Mouse (Mus musculus): ENCODE measurements around the gene Cers5.
"Not testable (repeated sequence)": the region's sequence is repeated elsewhere in the genome, so short reads cannot be mapped to it uniquely, and the experiment has no call there.

Cers5 gene

GRCm38 (mm10) chr15:99772881-99772924 lies at the start of gene Cers5:
Cers5 (minus strand) TSS chr15:99772885.
- not testable (repeated sequence) for DNase-seq

- no peak for DNase-seq
These were observed 47.1 kb upstream of the Cers5 start for GRCm38 (mm10) chr15:99819621-99820279.

GRCm38 (mm10) chr15:99819109-99819440 lies 46.4 kb upstream of the Cers5 start:
- DNase-seq, result no peak

GRCm38 (mm10) chr15:99818321-99819108 lies 45.8 kb upstream of the Cers5 start:
- DNase-seq, result no peak

GRCm38 (mm10) chr15:99817343-99818235 lies 44.9 kb upstream of the Cers5 start:
- DNase-seq, result no peak

GRCm38 (mm10) chr15:99815999-99816398 lies 43.3 kb upstream of the Cers5 start:
- peak in 1 of 2 experiments; percentile 10 for DNase-seq

- no peak for DNase-seq
These were observed 42.0 kb upstream of the Cers5 start for GRCm38 (mm10) chr15:99814554-99815260.

GRCm38 (mm10) chr15:99813639-99814038 lies 41.0 kb upstream of the Cers5 start:
- DNase-seq, result no peak

GRCm38 (mm10) chr15:99812097-99812496 lies 39.4 kb upstream of the Cers5 start:
- DNase-seq, result no peak

- no peak for DNase-seq
These were observed 35.4 kb upstream of the Cers5 start for GRCm38 (mm10) chr15:99807776-99808735.

GRCm38 (mm10) chr15:99806171-99806570 lies 33.5 kb upstream of the Cers5 start:
- DNase-seq, result no peak

- peak; percentile 7 for DNase-seq
These were observed 33.0 kb upstream of the Cers5 start for GRCm38 (mm10) chr15:99805673-99806072.

GRCm38 (mm10) chr15:99803186-99803644 lies 30.5 kb upstream of the Cers5 start:
- no peak for DNase-seq

GRCm38 (mm10) chr15:99801885-99802572 lies 29.3 kb upstream of the Cers5 start:
- no peak for DNase-seq

- no peak for DNase-seq
These were observed 27.0 kb upstream of the Cers5 start for GRCm38 (mm10) chr15:99799706-99800105.

- DNase-seq, result no peak
These were observed 25.2 kb upstream of the Cers5 start for GRCm38 (mm10) chr15:99797898-99798297.

- DNase-seq, result no peak
These were observed 24.1 kb upstream of the Cers5 start for GRCm38 (mm10) chr15:99796735-99797134.

GRCm38 (mm10) chr15:99796066-99796465 lies 23.4 kb upstream of the Cers5 start:
- peak; percentile 24 to 29 for DNase-seq

- no peak for DNase-seq
These were observed 19.6 kb upstream of the Cers5 start for GRCm38 (mm10) chr15:99792221-99792815.

GRCm38 (mm10) chr15:99791003-99791402 lies 18.3 kb upstream of the Cers5 start:
- no peak for DNase-seq

- no peak for DNase-seq
These were observed 17.8 kb upstream of the Cers5 start for GRCm38 (mm10) chr15:99790464-99790863.
